Mouse (Mus musculus) hematopoietic multipotent progenitor cell, adult 10-12 weeks (in vitro differentiated cells): Measurements from ENCODE around the gene Nptn. TPM values are rescaled to one million over a fixed set of nuclear protein-coding genes. Genes with fewer than 3 reads are reported as not detected.

ENCODE experiments used
- polyA plus RNA-seq: library from polyadenylated mRNA; stranded (reverse); fragments of >175 nt; gene quantifications from 2 replicates; pipeline ENCODE4 v1.2.3, GENCODE M21; 2012; ENCODE audit warnings: low replicate concordance

Nptn gene
- 284 and 337 TPM in 2 replicates for polyA plus RNA-seq

GRCm38 (mm10) chr9:58581958-58582540 lies at the start of gene Nptn:
Gene Nptn (plus strand): TSS chr9:58582240.

GRCm38 (mm10) chr9:58554908-58555684 lies 26.9 kb upstream of the Nptn start, which contains the start of gene Cd276:
Gene Cd276 (minus strand): TSS chr9:58555437.

Other genes with a start within 250 kb of the Nptn start
- not detected in 2 replicates for gene Tbc1d21, start 211.8 kb upstream of the Nptn start, polyA plus RNA-seq
- gene Insyn1, start 93.6 kb upstream of the Nptn start, polyA plus RNA-seq: 0.64 and 2.0 TPM in 2 replicates
- gene Cd276, start 26.8 kb upstream of the Nptn start, polyA plus RNA-seq: 0.25 and 2.9 TPM in 2 replicates
- 0.33 and 0.66 TPM in 2 replicates for gene Rec114, start 161.7 kb downstream of the Nptn start, polyA plus RNA-seq
- not detected in 2 replicates for gene Hcn4, start 241.2 kb downstream of the Nptn start, polyA plus RNA-seq